Mouse (Mus musculus): ENCODE measurements around the gene Prkce.

Gene Prkce

GRCm38 (mm10) chr17:86254978-86255377 is 87.4 kb downstream of the Prkce start:
- no peak for DNase-seq (ENCODE audit: low read depth, low spot score)

GRCm38 (mm10) chr17:86256730-86257131 is 89.1 kb downstream of the Prkce start:
- no peak for DNase-seq (ENCODE audit: low read depth, low spot score)

DNA sequence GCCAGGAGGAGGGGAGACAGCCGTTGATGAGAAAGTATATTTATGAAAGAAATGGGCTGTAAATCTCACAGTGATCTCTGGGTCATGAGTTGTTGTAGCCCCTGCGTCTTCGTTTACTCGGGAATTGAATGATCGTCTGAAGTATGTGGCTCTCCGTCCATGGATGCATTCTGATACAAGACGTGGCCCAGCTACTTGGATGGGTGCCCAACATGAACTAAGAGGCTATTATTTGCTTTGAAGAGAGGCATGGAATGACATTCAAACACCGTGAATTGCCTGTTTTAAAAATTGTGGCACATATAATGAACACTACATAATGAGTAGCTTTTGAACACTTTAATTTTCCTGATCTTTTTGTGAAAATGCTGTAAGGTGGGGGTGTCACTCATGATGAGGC is 93.5 kb downstream of the Prkce start:
- no peak for DNase-seq (ENCODE audit: low read depth, low spot score)

- DNase-seq (ENCODE audit: low read depth, low spot score) = no peak
Observed at GRCm38 (mm10) chr17:86263985-86264649, 96.5 kb downstream of the Prkce start.

DNA sequence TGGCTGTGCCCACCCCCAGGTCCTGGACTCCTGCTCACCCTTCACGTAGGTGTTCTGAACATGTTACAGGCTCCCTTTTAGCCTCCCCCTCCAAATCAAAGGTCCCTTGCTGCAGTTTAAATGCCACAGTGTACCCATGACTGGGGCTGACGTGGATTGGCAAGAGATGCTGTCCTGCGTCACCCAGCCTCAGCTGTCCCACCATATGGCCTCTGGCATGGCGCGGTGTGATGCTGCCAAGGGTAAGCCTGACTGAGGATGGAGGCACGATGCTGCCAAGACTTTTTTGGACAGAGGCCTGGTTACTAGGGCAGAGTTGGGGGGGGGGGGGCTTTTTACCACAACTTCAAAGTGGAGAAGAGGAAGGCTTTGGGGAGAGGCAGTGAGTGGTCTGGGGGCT is 98.5 kb downstream of the Prkce start:
- no peak for DNase-seq (ENCODE audit: low read depth, low spot score)

DNA sequence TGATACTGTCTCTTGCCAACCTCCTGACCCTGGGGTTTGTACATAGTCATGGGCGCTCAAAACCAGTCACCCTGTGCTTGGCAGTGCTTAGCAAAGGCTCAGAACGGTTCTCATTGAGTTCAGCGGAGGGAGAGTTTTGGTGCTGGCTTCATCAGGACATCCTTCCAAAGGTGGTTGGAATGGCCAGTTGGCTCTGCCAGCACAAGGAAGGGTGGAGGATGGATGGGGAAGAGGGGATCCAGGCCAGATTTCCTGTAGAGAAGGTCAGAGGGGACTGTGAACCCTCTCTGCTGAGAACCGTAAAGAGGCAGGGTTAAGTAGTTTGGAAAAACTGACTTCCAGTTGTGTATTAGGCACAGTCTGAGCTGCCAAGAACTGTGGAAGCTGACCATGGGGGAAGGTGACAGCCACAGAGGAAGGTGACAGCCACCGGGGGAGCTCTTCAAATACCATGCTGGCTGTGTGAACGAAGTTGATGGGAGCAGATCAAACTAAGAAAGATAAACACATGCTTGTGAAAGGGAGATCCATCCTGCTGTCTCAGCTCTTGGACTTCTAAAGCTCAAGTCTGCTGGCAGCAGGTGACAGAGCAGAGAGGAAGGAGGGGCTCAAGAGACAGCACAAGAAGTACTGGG is 99.7 kb downstream of the Prkce start:
- DNase-seq (ENCODE audit: low read depth, low spot score) = no peak

DNA sequence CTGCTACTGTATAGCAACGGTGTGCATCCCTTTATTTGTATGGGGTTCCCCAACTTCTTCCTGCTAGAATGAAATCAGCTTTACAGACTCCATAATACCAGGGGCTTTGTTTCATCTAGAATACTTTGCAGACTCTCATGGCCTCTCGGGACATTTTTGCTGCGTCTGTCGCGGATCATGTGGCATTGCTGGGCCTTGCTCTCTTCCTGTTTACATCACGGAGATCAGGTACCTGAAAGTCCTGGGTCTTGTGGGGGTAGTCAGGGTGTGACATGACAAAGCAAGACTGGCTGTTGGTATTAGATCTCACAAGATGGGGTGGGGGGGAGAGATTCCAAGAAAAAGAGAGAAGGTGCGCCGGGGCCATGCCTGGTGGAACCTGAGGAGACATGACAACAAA is 102.1 kb downstream of the Prkce start:
- DNase-seq (ENCODE audit: low read depth, low spot score) = no peak

- no peak for DNase-seq (ENCODE audit: low read depth, low spot score)
Observed at GRCm38 (mm10) chr17:86270523-86270922, 102.9 kb downstream of the Prkce start.

GRCm38 (mm10) chr17:86271277-86271676 is 103.7 kb downstream of the Prkce start:
- peak; percentile 51 for DNase-seq (ENCODE audit: low read depth, low spot score)

DNA sequence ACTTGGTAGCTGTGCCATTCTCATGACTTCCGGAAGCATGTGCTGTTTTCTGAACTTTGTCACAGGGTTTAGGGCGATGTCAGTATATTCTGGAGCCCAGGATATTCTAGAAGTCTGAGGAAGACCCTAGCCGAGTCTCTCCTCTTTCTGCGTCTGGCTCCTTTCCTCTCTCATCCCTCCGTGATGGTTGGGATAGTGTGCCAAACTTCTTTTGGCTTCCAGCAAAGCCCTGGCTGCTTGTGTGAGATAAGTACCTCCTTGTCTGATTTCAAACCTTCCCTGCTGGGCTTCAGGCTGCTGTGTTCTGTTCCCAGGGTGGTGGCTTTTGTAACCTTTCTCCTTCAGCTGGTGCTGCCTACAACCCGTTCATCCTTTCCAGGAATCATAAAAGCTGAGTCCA is 105.4 kb downstream of the Prkce start:
- no peak for DNase-seq (ENCODE audit: low read depth, low spot score)

DNA sequence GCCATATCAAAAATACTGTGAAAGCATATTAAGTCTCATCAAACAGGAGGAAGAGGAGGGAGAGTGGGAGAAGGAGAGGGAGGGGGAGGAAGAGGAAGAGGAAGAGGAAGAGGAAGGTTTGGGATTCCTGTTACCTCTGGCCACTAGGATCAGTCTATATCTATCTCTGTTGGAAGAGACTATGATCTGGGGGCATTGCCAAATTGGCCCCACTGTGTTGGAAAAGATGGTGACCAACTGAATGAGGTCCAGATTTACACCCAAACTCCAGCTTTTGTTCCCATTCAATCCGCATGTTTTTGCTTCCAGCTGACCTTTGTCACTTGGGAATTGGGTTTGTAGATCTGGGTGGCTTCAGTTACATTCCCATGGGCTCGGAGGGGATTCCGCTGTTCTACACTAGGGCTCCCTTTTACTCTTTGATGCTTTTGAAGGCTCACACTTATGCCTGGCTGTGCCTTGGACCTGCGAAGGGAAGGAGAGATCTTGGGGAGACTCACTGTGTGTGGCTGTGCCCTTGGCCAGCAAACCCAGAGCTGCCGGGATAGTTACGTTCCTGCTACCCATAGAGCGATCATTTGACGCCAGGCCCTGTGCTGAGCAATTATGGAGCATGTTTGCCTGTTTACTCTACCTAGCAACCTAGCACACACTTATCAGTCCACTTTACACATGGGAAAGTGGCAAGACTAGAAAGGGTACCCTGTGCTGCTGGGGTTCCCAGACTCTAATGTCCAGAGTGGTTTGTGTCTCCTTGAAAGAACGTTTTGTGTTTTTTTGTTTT is 106.2 kb downstream of the Prkce start:
- no peak for DNase-seq (ENCODE audit: low read depth, low spot score)

- DNase-seq (ENCODE audit: low read depth, low spot score) = no peak
Observed at GRCm38 (mm10) chr17:86274350-86274744, 106.8 kb downstream of the Prkce start.

DNA sequence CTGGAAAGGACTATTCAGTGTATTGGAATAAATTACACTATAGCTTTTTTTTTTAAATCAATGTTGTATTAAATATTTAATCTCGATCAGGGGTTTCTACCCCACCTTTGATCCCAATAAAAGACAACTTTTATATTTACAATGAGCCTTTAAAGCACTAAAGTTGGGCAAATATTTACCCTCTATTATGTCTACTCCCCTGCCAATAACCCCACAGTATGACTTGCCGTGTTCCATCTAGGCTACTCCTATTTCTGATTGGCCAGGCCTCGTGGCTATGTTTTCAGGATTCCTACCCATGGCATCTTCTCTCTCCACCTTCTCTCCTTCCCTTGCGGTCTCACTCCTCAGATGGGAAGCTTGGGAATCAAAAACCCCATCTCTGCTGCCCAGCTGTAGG is 108.8 kb downstream of the Prkce start:
- DNase-seq (ENCODE audit: low read depth, low spot score) = no peak

DNA sequence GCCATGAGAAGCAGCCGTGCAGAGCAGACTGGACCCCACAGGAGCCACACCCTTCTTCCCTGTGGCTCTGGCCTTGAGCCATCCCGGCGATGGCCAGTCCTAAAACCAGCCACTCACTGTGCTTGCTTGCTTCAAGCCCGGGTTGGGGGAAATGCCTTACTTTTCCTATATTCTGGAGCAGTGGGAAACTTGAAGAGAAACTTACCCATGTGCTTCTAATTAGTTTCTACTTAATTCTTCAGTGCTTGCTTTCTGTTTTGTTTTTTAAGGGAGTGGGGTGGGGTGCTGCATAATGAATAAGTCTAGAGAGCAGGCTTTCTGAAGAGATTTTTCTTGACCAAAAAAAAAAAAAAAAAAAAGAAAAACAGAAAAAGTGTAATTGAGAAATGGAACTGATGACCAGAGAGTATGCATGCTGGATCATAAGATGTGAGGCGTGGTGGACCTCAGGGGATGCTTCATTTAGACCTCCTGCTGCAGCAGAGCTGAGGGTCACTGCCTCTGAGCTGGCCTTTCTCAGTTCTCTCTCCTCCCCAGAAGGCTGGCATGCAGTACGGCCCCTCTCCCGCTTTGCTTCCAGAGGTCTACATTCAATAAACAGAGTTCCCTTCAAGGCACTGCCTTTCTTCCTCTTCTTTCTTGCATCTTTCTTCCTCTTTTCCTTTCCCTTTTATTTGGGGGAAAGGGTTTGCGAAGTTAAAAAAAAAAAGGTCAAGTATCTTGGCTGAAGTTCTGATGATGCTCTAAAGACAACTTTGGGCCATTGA is 109.6 kb downstream of the Prkce start:
- no peak for DNase-seq (ENCODE audit: low read depth, low spot score)

DNA sequence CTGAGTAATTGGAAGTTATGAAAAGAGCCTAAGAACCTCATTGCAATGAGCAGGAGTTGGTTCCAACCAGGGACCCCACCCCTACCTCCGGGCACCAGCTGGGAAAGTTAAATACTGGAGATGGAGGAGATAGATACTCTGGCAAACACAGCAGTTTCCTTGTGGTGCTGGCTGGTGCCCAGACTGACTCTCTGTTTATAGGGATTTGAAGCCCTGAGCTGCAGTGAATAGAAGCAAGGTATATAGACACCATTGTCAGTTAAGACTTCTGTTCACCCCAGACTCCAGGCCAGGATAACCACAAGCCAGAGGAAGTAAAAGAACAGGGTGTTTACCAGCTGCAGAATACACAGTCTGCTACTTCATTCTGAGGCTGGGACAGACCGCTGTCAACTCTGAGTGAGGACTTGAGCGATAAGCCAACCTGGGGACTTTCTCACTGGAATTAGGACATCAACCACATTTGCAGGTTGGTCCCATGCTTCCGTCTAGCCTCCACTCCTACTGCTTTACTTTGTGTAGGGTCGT is 110.5 kb downstream of the Prkce start:
- DNase-seq (ENCODE audit: low read depth, low spot score) = no peak

GRCm38 (mm10) chr17:86279751-86280150 is 112.2 kb downstream of the Prkce start:
- DNase-seq (ENCODE audit: low read depth, low spot score) = no peak

DNA sequence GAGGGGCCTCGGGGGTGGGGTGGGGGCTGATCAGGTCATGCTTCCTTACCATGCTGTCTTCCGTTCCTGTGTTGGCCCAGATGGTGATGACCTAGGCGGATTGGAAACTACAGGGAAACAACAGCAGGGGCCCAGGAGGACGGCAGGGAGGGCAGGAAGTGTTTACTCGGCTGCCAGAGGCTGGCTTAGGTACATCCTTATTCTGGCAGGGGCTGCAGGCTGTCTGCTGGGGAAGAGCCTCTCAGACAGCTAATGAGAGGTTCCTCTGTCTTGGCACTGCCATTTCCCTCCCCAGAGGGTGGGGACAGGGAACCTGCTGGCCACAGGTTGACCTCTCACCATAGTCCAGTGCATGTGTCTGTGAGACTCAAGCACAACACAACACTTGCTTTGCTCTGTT is 116.2 kb downstream of the Prkce start:
- no peak for DNase-seq (ENCODE audit: low read depth, low spot score)

DNA sequence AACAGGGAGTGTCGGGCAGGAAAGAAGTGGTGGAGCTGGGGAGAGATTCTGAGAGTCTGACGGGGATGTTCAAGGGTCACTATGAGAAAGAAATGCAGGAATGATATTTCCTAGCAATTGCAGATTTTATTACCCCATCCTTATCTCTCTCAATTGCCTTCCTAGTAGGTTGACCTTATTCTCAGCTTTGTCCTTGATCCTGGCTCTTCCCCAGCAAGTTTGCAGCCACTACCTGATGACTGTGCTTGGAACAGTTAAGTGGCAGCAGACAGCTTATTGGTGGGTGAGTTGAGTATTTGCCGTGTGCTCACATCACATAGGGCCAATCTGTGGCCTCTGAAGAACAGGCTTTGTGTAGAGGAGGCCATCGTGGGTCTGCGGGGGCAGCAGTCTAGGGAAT is 117.5 kb downstream of the Prkce start:
- DNase-seq (ENCODE audit: low read depth, low spot score) = no peak

DNA sequence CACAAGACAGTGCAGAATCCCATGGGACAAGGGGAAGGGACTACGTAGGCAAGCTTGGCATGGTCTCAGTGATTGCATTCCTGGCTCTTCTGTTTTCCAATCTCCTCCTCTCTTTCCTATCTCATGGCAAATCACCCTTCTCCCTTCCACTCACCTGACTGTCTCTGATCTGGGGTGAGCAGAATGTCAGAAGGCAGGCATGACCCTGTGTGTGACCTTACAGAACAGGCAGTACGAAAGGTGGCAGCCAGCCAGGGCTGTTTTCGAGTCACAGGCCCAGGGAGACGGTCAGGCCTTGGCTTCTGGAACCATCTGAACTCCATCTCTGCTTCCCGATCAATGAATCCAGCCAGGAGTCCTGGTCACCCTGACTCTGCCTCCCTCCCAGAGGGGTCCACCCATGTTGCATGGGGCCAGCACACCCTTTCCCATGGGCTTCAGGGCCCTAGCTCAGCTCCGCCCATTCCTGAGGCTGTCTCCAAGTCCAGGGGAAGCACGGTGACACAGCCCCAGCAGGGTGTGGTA is 119.2 kb downstream of the Prkce start:
- DNase-seq (ENCODE audit: low read depth, low spot score) = no peak

DNA sequence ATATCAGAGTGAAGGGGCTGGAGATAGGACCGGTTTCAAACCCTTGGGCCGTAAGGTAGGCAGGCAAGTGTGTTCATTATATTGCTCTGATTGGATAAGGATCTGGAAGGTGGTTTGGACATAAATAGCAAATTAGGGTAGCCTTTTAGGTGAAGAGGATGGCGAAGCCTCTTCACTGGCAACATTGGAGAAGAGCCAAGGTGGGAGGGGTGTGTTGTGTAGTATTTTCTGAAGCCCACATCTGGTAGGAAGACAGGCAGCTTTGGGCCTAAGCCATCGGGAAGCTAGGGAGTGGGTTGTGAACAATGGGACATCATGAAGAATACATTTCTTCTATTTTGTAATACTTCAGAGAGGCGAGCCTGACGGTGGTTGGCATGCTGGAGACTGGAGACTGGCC is 125.1 kb downstream of the Prkce start:
- DNase-seq (ENCODE audit: low read depth, low spot score) = no peak

DNA sequence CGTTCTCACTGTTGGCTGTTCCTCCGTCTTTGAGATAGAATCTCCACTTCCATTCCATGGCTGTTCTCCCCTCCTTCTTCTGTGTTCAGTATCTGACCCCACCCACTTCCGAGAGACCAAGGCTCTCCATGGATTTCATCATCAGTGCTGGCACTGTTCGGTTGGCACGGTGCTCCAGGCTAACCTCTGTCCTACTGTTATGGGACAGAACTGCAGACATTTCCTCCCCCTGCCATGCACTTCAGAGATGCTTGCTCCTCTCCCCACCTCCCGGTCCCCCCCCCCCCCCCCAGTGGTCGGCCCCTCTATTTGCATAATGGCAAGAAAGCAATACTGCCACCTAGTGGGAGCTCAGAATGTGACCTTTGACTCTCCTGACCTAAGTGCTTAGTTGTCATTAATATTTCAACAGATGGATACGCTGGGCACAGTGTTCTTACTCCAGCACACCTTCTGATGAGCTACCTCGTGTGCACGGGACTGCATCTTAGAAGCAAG is 125.7 kb downstream of the Prkce start:
- peak; percentile 78 for DNase-seq (ENCODE audit: low read depth, low spot score)

All from mesoderm, embryonic 11.5 days (tissue).